Mouse (Mus musculus) MEL (cell line): Measurements from ENCODE around the gene Pglyrp1. TPM values are rescaled to one million over a fixed set of nuclear protein-coding genes. Genes with fewer than 3 reads are reported as not detected.

Experiments used
- DNase-seq: peaks from one replicate; pipeline ENCODE4 v3.0.0; 2011; ENCODE audit warnings: low read depth, low spot score
- H3K27ac ChIP-seq: 2 replicates; pipeline ENCODE4 v1.5.1; 2012; ENCODE audit warnings: low read depth, mild to moderate bottlenecking, control low read depth, low read length, moderate library complexity; ENCODE audit not compliant: control insufficient read depth
- H3K27me3 ChIP-seq, 2 experiments: fragments of 150-350 bp in 1 of 2; sonication (generic) in 1 of 2; 2 replicates each; pipeline ENCODE4 v1.6.1; 2012; ENCODE audit warnings: low read length in 2 of 2, mild to moderate bottlenecking in 2 of 2, improper control_type of control experiment in 1 of 2, moderate library complexity in 1 of 2; ENCODE audit not compliant: insufficient read depth in 2 of 2, control insufficient read depth in 1 of 2
- H3K36me3 ChIP-seq, 2 experiments: 2 replicates each; pipeline ENCODE4 v1.6.1; 2012 to 2014; ENCODE audit warnings: low read length in 2 of 2, improper control_type of control experiment in 1 of 2, inconsistent platforms in 1 of 2, mild to moderate bottlenecking in 1 of 2; ENCODE audit not compliant: insufficient read depth in 2 of 2, control insufficient read depth in 1 of 2
- H3K4me1 ChIP-seq, 2 experiments: fragments of 150-350 bp in 1 of 2; sonication (generic) in 1 of 2; 2 replicates each; pipeline ENCODE4 v1.6.1; 2012; ENCODE audit warnings: low read length in 2 of 2, improper control_type of control experiment in 1 of 2, mild to moderate bottlenecking in 1 of 2; ENCODE audit not compliant: insufficient read depth in 2 of 2, control insufficient read depth in 1 of 2
- H3K4me3 ChIP-seq, 2 experiments: fragments of 150-350 bp in 1 of 2; sonication (generic) in 1 of 2; 2 replicates each; pipeline ENCODE4 v1.5.1; 2012; ENCODE audit warnings: low read depth in 2 of 2, low read length in 2 of 2, mild to moderate bottlenecking in 2 of 2, moderate library complexity in 2 of 2, control low read depth in 1 of 2, improper control_type of control experiment in 1 of 2; ENCODE audit not compliant: control insufficient read depth in 1 of 2, insufficient read depth in 1 of 2
- H3K79me2 ChIP-seq: 2 replicates; pipeline ENCODE4 v1.6.1; 2012; ENCODE audit warnings: mild to moderate bottlenecking, low read length, moderate library complexity; ENCODE audit not compliant: control insufficient read depth, poor library complexity, insufficient read depth
- H3K9ac ChIP-seq: 2 replicates; pipeline ENCODE4 v1.6.1; 2012; ENCODE audit warnings: low read depth, mild to moderate bottlenecking, control low read depth, low read length, moderate library complexity; ENCODE audit not compliant: control insufficient read depth, poor library complexity, severe bottlenecking
- H3K9me3 ChIP-seq: fragments of 150-350 bp; sonication (generic); replicated peaks from 2 replicates; pipeline ENCODE4 v1.6.1; 2012; ENCODE audit warnings: mild to moderate bottlenecking, low read length, improper control_type of control experiment, moderate library complexity; ENCODE audit not compliant: insufficient read depth
- BHLHE40 ChIP-seq: IDR thresholded peaks from 2 replicates; pipeline ENCODE4 v1.6.1; 2012; ENCODE audit warnings: low read depth, mild to moderate bottlenecking, inconsistent platforms, low read length, improper control_type of control experiment, borderline replicate concordance
- CHD1 ChIP-seq: IDR thresholded peaks from 2 replicates; pipeline ENCODE4 v1.6.1; 2012; ENCODE audit warnings: low read depth, mild to moderate bottlenecking, inconsistent platforms, low read length, improper control_type of control experiment
- CHD2 ChIP-seq: IDR thresholded peaks from 2 replicates; pipeline ENCODE4 v1.6.1; 2011; ENCODE audit warnings: low read length, improper control_type of control experiment
- CTCF ChIP-seq, 3 experiments: IDR thresholded peaks in 2 of 3; conservative IDR thresholded peaks in 1 of 3; 2 replicates each; pipeline ENCODE4 v1.5.1; 2011 to 2012; ENCODE audit warnings: low read length in 3 of 3, low read depth in 2 of 3, mild to moderate bottlenecking in 2 of 3, improper control_type of control experiment in 1 of 3, inconsistent platforms in 1 of 3, mixed read lengths in 1 of 3, moderate library complexity in 1 of 3; ENCODE audit not compliant: control insufficient read depth in 1 of 3, insufficient read depth in 1 of 3, poor library complexity in 1 of 3, severe bottlenecking in 1 of 3
- E2F4 ChIP-seq: IDR thresholded peaks from 2 replicates; pipeline ENCODE4 v1.6.1; 2011; ENCODE audit warnings: low read depth, low read length, improper control_type of control experiment, borderline replicate concordance
- EP300 ChIP-seq, 2 experiments: IDR thresholded peaks; 2 replicates each; pipeline ENCODE4 v1.6.1; 2011; ENCODE audit warnings: improper control_type of control experiment in 2 of 2, low read length in 2 of 2, low read depth in 1 of 2, mild to moderate bottlenecking in 1 of 2
- ETS1 ChIP-seq: IDR thresholded peaks from 2 replicates; pipeline ENCODE4 v1.6.1; 2012; ENCODE audit warnings: low read depth, mild to moderate bottlenecking, inconsistent platforms, low read length, improper control_type of control experiment, moderate library complexity
- GATA1 ChIP-seq: IDR thresholded peaks from 2 replicates; pipeline ENCODE4 v1.6.1; 2011; ENCODE audit warnings: low read depth, low read length, improper control_type of control experiment
- MAFK ChIP-seq: IDR thresholded peaks from 2 replicates; pipeline ENCODE4 v1.6.1; 2011; ENCODE audit warnings: low read depth, mild to moderate bottlenecking, low read length, improper control_type of control experiment, borderline replicate concordance
- MAZ ChIP-seq: IDR thresholded peaks from 2 replicates; pipeline ENCODE4 v1.6.1; 2012; ENCODE audit warnings: low read depth, mild to moderate bottlenecking, inconsistent platforms, low read length, improper control_type of control experiment
- MEF2A ChIP-seq: IDR thresholded peaks from 2 replicates; pipeline ENCODE4 v1.6.1; 2014; ENCODE audit warnings: low read depth, mild to moderate bottlenecking, inconsistent platforms, low read length, improper control_type of control experiment; ENCODE audit not compliant: poor library complexity, insufficient replicate concordance, severe bottlenecking; ENCODE audit errors: extremely low read depth
- MXI1 ChIP-seq: IDR thresholded peaks from 2 replicates; pipeline ENCODE4 v1.6.1; 2011; ENCODE audit warnings: mild to moderate bottlenecking, low read depth, low read length, improper control_type of control experiment
- MYC ChIP-seq: IDR thresholded peaks from 2 replicates; pipeline ENCODE4 v1.6.1; 2011; ENCODE audit warnings: low read depth, mild to moderate bottlenecking, low read length, improper control_type of control experiment, moderate library complexity
- NELFE ChIP-seq: IDR thresholded peaks from 2 replicates; pipeline ENCODE4 v1.6.1; 2011; ENCODE audit warnings: low read depth, low read length, improper control_type of control experiment
- NRF1 ChIP-seq: IDR thresholded peaks from 2 replicates; pipeline ENCODE4 v1.6.1; 2014; ENCODE audit warnings: low read depth, mild to moderate bottlenecking, inconsistent platforms, low read length, improper control_type of control experiment, moderate library complexity; ENCODE audit not compliant: poor library complexity, insufficient read depth, severe bottlenecking
- POLR2A ChIP-seq, 2 experiments: IDR thresholded peaks; 2 replicates each; pipeline ENCODE4 v1.6.1; 2011 to 2012; ENCODE audit warnings: low read length in 2 of 2, mild to moderate bottlenecking in 2 of 2, control low read depth in 1 of 2, improper control_type of control experiment in 1 of 2, low read depth in 1 of 2, moderate library complexity in 1 of 2; ENCODE audit not compliant: control insufficient read depth in 1 of 2, insufficient read depth in 1 of 2, poor library complexity in 1 of 2
- POLR2AphosphoS5 ChIP-seq: IDR thresholded peaks from 2 replicates; pipeline ENCODE4 v1.6.1; 2012; ENCODE audit warnings: low read depth, borderline replicate concordance, mild to moderate bottlenecking, inconsistent platforms, low read length, moderate library complexity, mixed read lengths
- RAD21 ChIP-seq: IDR thresholded peaks from 2 replicates; pipeline ENCODE4 v1.6.1; 2011; ENCODE audit warnings: mild to moderate bottlenecking, low read depth, low read length, improper control_type of control experiment
- RCOR1 ChIP-seq: IDR thresholded peaks from 2 replicates; pipeline ENCODE4 v1.6.1; 2012; ENCODE audit warnings: low read depth, mild to moderate bottlenecking, inconsistent platforms, low read length, improper control_type of control experiment
- SMC3 ChIP-seq: IDR thresholded peaks from 2 replicates; pipeline ENCODE4 v1.6.1; 2011; ENCODE audit warnings: low read depth, low read length, improper control_type of control experiment
- TAL1 ChIP-seq: IDR thresholded peaks from 2 replicates; pipeline ENCODE4 v1.6.1; 2012; ENCODE audit warnings: mild to moderate bottlenecking, inconsistent platforms, low read length, moderate library complexity, mixed read lengths
- TBP ChIP-seq: IDR thresholded peaks from 2 replicates; pipeline ENCODE4 v1.8.0; 2011; ENCODE audit warnings: low read depth, low read length, improper control_type of control experiment
- USF1 ChIP-seq: IDR thresholded peaks from 2 replicates; pipeline ENCODE4 v1.6.1; 2014; ENCODE audit warnings: low read depth, mild to moderate bottlenecking, inconsistent platforms, low read length, improper control_type of control experiment, moderate library complexity
- USF2 ChIP-seq, 2 experiments: IDR thresholded peaks; 2 replicates each; pipeline ENCODE4 v1.6.1; 2011 to 2012; ENCODE audit warnings: improper control_type of control experiment in 2 of 2, low read length in 2 of 2, borderline replicate concordance in 1 of 2, inconsistent platforms in 1 of 2, low read depth in 1 of 2, mild to moderate bottlenecking in 1 of 2; ENCODE audit not compliant: insufficient read depth in 1 of 2
- ZC3H11A ChIP-seq: IDR thresholded peaks from 2 replicates; pipeline ENCODE4 v1.6.1; 2012; ENCODE audit warnings: low read depth, mild to moderate bottlenecking, inconsistent platforms, low read length, improper control_type of control experiment
- ZKSCAN1 ChIP-seq: IDR thresholded peaks from 2 replicates; pipeline ENCODE4 v1.6.1; 2012; ENCODE audit warnings: low read depth, mild to moderate bottlenecking, inconsistent platforms, low read length, improper control_type of control experiment, moderate library complexity
- polyA plus RNA-seq, 2 experiments: library from polyadenylated mRNA; stranded (reverse) in 1 of 2; unstranded in 1 of 2; fragments of >175 nt in 1 of 2; fragments of >200 nt in 1 of 2; gene quantifications; 2 replicates each; pipeline versions ENCODE4 v1.2.1 to v1.2.4; 2012; ENCODE audit warnings: low replicate concordance in 2 of 2, low read depth in 1 of 2; ENCODE audit not compliant: insufficient read length in 2 of 2, insufficient read depth in 1 of 2, missing spikeins in 1 of 2
- total RNA-seq: library from RNA; depleted of rRNA; stranded (reverse); fragments of 300-350 nt; gene quantifications from 2 replicates; pipeline ENCODE4 v1.2.3, GENCODE M21; 2012

Pglyrp1 gene
- total and polyA plus RNA-seq, 3 experiments, result 0.33 TPM; not detected in 2

DNA sequence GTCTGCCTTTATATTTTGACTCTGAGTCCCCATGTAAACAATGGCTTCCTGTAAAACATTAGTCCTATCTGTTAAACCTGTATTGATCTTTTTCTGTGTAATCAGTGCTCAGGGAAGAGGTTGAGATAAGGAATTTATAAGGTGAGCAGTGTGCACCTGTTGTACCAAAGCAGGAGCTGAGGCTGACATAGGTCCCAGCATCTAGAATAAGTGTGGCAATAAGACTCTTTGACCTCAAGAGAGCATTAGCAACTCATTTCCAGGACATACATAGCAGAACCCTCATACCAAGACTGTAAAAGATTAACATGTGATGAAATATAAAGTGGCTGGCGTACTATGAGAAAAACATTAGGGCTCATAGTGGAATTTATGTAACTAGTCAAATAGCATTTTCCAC, 22.7 kb upstream of the Pglyrp1 start:
- Histone ChIP-seq H3K4me3 (no peak overlapping the region), H3K9ac (no peak overlapping the region), H3K9me3 (no peaks in the 10 kb centered on the region), H3K4me1 (0 out of 4 replicates have a peak, but pooled peaks cover 0 to 7% of the 10 kb centered on the region in 2 experiments), H3K36me3 (no peaks in the 10 kb centered on the region), H3K27me3 (no peaks in the 10 kb centered on the region; a peak in 3 of 4 replicates), H3K79me2 (no peaks in the 10 kb centered on the region), H3K27ac (no peak overlapping the region)
- no peak for DNase-seq
- TF ChIP-seq ZC3H11A, result no peak
- TF ChIP-seq ETS1, result no peak
- no peak for TF ChIP-seq RAD21
- no peak for TF ChIP-seq NRF1
- TF ChIP-seq RCOR1, result no peak
- no peak for TF ChIP-seq MAZ
- no peak for TF ChIP-seq CTCF (IDR thresholded peaks at IDR 0.05 in 2 of 3, conservative IDR thresholded peaks at IDR 0.05 in 1 of 3; ENCODE audit: control insufficient read depth in 1 of 3, insufficient read depth in 1 of 3, low read depth in 2 of 3, low read length in 3 of 3, poor library complexity in 1 of 3, severe bottlenecking in 1 of 3)
- TF ChIP-seq MEF2A, result no peak
- TF ChIP-seq GATA1, result no peak
- no peak for TF ChIP-seq POLR2A (IDR thresholded peaks at IDR 0.05; ENCODE audit: control insufficient read depth in 1 of 2, insufficient read depth in 1 of 2, low read depth in 1 of 2, low read length in 2 of 2, poor library complexity in 1 of 2)
- no peak for TF ChIP-seq NELFE
- no peak for TF ChIP-seq CHD1
- no peak for TF ChIP-seq USF1
- no peak for TF ChIP-seq TBP
- no peak for TF ChIP-seq EP300 (IDR thresholded peaks at IDR 0.05; ENCODE audit: low read depth in 1 of 2, low read length in 2 of 2)
- TF ChIP-seq SMC3, result no peak
- no peak for TF ChIP-seq TAL1
- TF ChIP-seq, all 39 proteins: peak for 0

DNA sequence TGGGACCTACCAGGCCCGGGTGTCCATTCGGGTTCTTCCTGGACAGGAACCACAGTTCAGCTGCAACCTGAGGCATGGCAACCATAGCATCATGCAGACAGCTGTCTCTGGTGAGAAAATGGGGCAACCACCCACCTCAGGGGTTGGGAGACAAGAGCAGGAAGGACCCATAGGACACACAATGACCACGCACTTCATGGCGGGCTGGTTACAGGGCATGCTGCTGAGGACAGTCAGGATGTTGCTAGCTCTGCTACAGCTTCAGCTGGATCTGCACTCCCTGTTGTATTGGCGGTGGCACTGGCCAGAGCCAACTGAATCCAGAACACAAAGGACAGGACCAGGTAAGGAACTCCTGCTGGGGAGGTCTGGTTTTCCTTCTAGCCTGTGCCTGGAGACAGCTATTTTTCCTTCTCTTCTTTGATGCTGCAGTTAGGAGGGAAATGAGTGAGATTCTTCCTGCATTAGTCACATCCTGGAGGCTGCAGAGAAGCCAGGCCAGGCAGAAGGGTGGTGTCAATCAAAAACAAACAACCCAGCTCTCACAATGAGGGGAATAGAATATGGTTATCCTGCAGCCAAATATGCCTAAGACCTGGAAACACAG, 12.7 kb upstream of the Pglyrp1 start:
- no peaks in the 10 kb centered on the region; a peak in 2 of 4 replicates for H3K27me3 ChIP-seq
- no peak for DNase-seq

More for the DNA sequence above, 12.7 kb upstream of the Pglyrp1 start:
- Histone ChIP-seq H3K9me3 (no peaks in the 10 kb centered on the region), H3K9ac (no peak overlapping the region)
- TF ChIP-seq BHLHE40, result no peak
- TF ChIP-seq CHD2, result no peak
- TF ChIP-seq RAD21, result no peak
- no peak for TF ChIP-seq TAL1
- TF ChIP-seq CTCF (IDR thresholded peaks at IDR 0.05 in 2 of 3, conservative IDR thresholded peaks at IDR 0.05 in 1 of 3; ENCODE audit: control insufficient read depth in 1 of 3, insufficient read depth in 1 of 3, low read depth in 2 of 3, low read length in 3 of 3, poor library complexity in 1 of 3, severe bottlenecking in 1 of 3), result no peak
- TF ChIP-seq GATA1, result no peak
- no peak for TF ChIP-seq POLR2AphosphoS5
- TF ChIP-seq USF2 (IDR thresholded peaks at IDR 0.05; ENCODE audit: borderline replicate concordance in 1 of 2, insufficient read depth in 1 of 2, low read depth in 1 of 2, low read length in 2 of 2), result no peak
- no peak for TF ChIP-seq E2F4
- TF ChIP-seq MYC, result no peak
- TF ChIP-seq SMC3, result no peak
- TF ChIP-seq MAFK, result no peak
- no peak for TF ChIP-seq MXI1
- no peak for TF ChIP-seq ZKSCAN1
- TF ChIP-seq MAZ, result no peak
- TF ChIP-seq, all 39 proteins: peak for 0
- no peaks in the 10 kb centered on the region for H3K36me3 ChIP-seq
- H3K79me2 ChIP-seq, result no peaks in the 10 kb centered on the region
- H3K27ac ChIP-seq, result no peak overlapping the region
- H3K4me3 ChIP-seq, result no peak overlapping the region
- no peaks in the 10 kb centered on the region for H3K4me1 ChIP-seq
